Mouse (Mus musculus) adrenal gland, adult 18-20 months (tissue): ENCODE measurements around the gene Gm17409. TPM values are rescaled to one million over a fixed set of nuclear protein-coding genes. Genes with fewer than 3 reads are reported as not detected.
A peak's percentile ranks its signal among the peaks of the same experiment; 100 is the strongest.

Source experiments
- DNase-seq, 2 experiments: peaks; one replicate each; pipeline ENCODE4 v3.0.0; 2021 to 2022; ENCODE audit warnings: low spot score in 2 of 2
- long read RNA-seq, 2 experiments: library from polyadenylated mRNA; stranded (forward); transcript quantifications; one replicate each; pipeline ENCODE4 v2.0.0; 2021
- total RNA-seq, 2 experiments: library from RNA; stranded (reverse); gene quantifications; 1 replicate in 1 of 2; 2 replicates in 1 of 2; pipeline ENCODE4 v1.2.3; 2021

Gene Gm17409
- total RNA-seq, result not detected
- long read RNA-seq, experiment 1, result 0 reads
- long read RNA-seq, experiment 2, result 0 reads

DNA sequence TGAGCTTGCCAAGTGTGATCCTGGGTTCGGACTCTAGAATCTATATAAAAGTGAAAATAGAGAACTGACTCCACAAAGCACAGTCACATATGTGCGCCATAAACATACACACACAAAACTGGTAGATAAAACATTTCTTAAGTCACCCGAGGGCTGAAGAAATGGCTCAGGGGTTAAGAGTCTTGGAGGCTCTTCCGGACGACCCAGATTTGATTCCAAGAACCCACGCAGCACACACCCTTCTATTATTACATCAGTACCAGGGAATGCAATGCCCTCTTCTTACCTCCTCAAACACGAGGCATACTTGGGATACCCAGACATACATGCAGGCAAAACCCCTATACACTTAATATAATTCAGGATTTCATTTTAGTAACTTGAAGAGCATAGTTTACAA lies at the start of gene Gm17409:
Gene Gm17409 (plus strand): TSS at position 301 of the 400 bp plus-strand sequence.
- DNase-seq, result no peak

GRCm38 (mm10) chr2:58423319-58423718 lies 46.6 kb upstream of the Gm17409 start:
- DNase-seq, result no peak

- DNase-seq, result no peak
Measured at GRCm38 (mm10) chr2:58425436-58426004, 44.4 kb upstream of the Gm17409 start.

- no peak for DNase-seq
Measured at GRCm38 (mm10) chr2:58432211-58432610, 37.7 kb upstream of the Gm17409 start.

DNA sequence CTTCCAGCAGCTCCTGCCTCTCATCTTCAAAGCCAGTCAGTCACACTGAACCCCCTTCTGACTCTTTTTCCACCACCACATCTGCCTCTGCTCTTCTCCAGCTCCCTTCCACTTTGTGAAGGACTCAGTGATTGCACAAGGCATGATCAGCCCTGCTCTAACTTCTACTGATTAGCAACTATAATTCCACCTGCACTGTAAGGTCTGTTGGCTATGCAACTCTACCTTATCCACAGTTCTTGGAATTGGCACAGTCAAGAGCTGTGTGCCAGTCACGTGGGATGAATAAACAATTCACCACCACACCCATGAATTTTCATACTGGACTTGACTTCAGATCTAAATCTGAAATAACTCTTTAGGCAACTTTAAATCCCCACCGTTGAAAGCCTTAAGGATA lies 36.6 kb upstream of the Gm17409 start:
- no peak for DNase-seq

- no peak for DNase-seq
Measured at GRCm38 (mm10) chr2:58434438-58434837, 35.5 kb upstream of the Gm17409 start.

- no peak for DNase-seq
Measured at GRCm38 (mm10) chr2:58435507-58435906, 34.4 kb upstream of the Gm17409 start.

- no peak for DNase-seq
Measured at GRCm38 (mm10) chr2:58436911-58437310, 33.0 kb upstream of the Gm17409 start.

DNA sequence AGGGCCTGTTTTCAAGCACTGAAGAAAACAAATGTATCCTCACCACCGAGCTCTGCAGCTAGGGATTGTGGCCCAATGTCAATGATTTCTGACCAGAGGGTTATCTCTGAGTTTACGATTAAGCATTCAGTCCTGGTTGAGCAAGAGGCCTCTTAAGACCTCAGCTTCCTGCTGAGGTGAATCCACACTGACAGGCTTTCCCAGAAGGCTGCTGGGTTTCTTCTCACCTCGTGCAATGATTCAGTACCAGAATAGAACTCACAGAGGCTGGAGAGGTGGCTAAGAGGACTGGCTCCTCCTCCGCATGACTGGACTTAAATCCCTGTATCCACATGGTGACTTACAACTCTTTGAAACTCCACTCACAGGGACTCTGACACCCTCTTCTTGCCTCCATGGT lies 26.8 kb upstream of the Gm17409 start:
- no peak for DNase-seq

- no peak for DNase-seq
Measured at GRCm38 (mm10) chr2:58447001-58447400, 22.9 kb upstream of the Gm17409 start.

DNA sequence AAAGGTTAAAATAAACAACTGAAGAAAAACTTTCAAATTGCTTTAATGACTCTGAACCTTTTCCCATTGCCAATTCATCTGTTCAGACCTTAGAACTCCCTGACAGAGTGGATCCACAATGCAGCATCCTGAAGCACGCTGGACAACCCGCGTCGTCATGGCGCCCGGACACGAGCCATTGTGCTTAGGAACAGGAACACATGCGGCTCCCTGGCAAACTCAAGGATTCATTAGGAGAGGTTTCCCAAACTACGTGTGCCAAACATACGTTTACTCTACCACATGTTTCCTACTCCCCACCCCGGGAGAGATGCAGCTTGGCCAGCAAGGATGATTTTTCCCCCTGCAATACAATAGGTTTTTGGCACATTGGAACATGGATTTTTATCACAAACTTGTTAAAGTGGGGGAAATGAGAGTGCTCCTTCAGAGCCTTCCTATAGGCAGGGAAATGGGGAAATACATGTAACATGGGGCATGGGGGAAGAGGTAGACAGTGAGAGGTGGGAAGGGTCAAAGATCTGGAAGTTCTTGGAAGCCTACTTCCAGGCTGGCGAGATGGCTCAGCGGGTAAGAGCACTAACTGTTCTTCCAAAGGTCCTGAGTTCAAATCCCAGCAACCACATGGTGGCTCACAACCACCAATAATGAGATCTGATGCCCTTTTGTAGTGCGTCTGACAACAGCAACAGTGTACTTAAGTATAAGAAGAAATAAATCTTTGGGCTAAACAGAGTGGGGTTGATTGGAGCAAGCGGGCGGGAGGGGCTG lies 15.6 kb upstream of the Gm17409 start:
- no peak for DNase-seq

DNA sequence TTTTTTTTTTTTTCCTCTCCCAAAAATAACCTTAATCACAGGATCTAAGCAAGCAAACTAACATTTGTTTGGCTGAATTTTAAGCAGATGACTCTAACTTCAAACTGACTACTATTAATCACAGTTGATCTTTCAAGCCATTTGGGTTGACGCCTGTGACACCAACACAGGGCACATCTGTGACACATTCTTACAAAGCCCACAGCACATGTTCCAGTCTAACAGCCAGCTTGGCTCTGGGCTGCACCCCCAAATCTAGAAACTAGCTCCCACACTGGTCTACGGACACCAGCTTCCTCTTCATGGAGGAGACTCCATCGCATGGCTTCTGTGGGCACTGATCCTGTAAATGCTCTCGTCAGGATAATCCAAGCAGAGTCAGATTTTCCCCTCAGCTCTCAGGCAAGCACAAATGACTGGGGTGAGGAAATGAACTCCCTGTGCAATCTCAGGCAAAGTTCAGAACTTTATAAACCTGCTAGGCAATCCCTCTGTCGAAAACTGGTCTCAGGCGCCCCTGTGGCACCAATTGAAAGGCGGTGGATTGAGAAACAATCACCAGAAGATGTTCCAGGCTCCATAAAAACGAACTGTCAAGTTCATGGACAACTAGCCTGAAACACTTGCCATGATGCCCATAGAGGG lies 13.0 kb upstream of the Gm17409 start:
- DNase-seq, result no peak

- no peak for DNase-seq
Measured at GRCm38 (mm10) chr2:58457488-58457865, 12.4 kb upstream of the Gm17409 start.

- peak; percentile 42 to 59 for DNase-seq
Measured at GRCm38 (mm10) chr2:58458820-58459371, 11.0 kb upstream of the Gm17409 start.

DNA sequence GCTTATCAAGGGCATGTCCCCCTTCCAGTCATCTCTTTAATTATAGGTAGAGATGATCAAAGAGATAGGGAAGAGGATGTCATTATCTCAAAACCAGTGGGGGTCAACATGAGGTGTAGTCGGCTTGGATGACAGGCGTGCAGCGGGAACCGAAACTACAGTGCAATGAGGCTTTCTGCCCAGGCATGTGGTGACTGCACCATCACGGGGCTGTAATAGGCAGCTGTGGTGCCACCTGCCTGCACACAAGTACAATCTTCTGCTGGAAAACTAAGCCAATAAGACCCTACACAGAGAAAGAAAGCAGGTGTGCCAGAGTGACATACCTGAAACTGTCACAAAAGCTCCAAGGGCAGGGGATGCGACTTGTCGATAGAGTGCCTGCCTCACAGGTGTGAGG lies 374 bp downstream of the Gm17409 start:
- DNase-seq, result no peak

GRCm38 (mm10) chr2:58475578-58475977 lies 5.7 kb downstream of the Gm17409 start:
- DNase-seq, result no peak

- DNase-seq, result peak; percentile 76 to 82
Measured at GRCm38 (mm10) chr2:58476956-58477715, 7.2 kb downstream of the Gm17409 start.

DNA sequence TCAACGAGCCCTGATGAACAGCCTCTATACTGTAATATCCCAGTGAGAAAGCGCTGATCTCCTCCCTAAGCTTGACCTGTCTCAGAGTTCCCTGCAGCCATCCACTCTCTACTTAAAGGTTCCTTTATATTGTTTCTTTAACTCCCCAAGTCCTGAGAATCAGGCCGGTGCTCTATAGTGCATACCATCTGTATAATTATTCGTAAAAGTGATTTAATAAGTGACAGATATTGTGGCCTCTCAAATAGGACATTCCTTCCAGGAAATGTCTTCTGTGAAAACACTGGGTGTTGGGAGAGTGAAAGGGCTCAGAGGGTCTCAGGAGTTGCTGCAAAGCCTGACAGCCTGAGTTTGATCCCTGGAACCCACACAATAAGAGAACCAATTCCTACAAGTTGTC lies 8.2 kb downstream of the Gm17409 start:
- no peak for DNase-seq

DNA sequence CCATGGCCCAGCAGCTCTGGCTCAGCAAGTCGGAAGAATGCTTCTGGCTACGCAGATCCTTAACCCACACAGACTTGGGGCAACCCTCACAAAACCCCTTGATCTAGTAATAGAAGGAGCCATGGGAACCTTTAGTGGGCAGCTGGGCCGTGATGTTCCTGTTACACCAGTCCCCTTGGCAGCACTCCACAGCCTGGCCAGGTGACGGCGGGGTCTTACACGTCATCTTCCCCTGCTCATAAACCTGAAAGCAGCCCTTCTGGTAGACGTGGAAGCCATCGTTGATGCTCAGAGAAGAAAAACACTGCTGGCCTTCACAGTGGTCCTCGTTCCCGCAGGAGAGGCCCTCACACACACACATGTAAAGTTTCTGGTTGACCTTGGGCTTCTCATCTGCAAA lies 9.6 kb downstream of the Gm17409 start:
- no peak for DNase-seq

DNA sequence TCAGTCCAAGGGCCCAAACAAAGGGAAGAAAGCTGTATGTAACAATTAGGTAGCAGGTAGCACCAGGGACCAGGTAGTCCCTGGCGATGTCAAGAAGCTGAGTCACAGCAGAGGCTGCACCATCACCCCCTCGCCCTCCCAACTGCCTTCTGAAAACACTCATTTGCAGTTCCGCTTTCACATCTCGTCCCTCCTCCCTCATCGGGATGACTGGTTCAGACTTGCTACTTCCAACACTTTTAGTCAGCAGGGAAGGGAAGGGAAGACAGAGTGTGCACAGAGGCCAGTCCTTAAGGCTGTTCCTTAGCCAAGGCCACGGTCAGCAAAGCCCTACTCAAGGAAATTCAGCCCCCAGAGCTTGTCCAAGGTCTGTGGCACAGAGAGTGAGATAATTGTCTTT lies 10.8 kb downstream of the Gm17409 start:
- no peak for DNase-seq

DNA sequence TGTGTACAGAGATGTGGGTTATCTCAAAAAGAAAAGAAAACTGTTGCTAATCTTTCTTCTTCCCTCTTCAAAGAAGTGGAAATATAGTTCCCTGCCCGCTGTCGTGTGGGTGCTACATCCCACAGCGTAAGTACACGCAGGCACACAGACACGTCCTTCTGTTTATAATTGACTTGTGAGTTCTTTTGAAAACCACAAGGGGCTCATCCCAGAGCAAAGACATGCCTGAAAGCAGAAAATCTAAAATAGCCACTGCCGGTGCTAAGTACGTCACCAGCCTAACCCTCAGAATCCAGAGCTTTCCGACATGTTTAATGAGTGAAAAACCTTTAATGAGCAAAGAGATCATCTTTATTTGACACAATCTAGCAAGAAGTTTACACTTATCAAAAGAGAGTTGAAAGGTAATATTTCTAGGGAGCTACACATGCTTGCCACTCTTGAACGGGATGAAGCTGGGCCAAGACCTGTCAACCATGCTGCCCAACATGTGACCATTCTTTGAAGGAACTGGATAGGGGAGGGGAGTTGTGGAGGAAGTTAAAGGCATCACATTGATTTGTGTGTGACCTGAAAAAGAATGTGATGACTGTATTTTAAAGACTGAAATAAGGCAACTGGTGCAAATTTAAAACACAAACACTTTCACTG lies 11.7 kb downstream of the Gm17409 start:
- DNase-seq, result no peak
